Mouse (Mus musculus) liver, adult 2 months (tissue): ENCODE data around the gene Serpine2. TPM values are rescaled to one million over a fixed set of nuclear protein-coding genes. Genes with fewer than 3 reads are reported as not detected.

Source experiments
- DNase-seq: peaks from one replicate; pipeline ENCODE4 v3.0.0-alpha.2; 2011; ENCODE audit warnings: low read depth, low spot score; ENCODE audit errors: extremely low read depth
- H3K27ac ChIP-seq: fragments of 200-500 bp; replicated peaks from 2 replicates; pipeline ENCODE4 v1.5.1; 2012; ENCODE audit warnings: low read depth, mild to moderate bottlenecking, control low read depth, inconsistent platforms, low read length; ENCODE audit not compliant: insufficient read depth
- H3K27me3 ChIP-seq: fragments of 200-500 bp; 2 replicates; pipeline ENCODE4 v1.6.1; 2012; ENCODE audit warnings: mild to moderate bottlenecking, moderate library complexity, low read length, inconsistent platforms; ENCODE audit not compliant: control insufficient read depth, insufficient read depth
- H3K36me3 ChIP-seq: fragments of 200-500 bp; 2 replicates; pipeline ENCODE4 v1.6.1; 2012; ENCODE audit warnings: low read length, inconsistent platforms; ENCODE audit not compliant: control insufficient read depth, insufficient read depth
- H3K4me1 ChIP-seq: fragments of 200-500 bp; 2 replicates; pipeline ENCODE4 v1.6.1; 2011; ENCODE audit warnings: low read length; ENCODE audit not compliant: control insufficient read depth, insufficient read depth
- H3K4me3 ChIP-seq: fragments of 200-500 bp; 2 replicates; pipeline ENCODE4 v1.5.1; 2011; ENCODE audit warnings: low read depth, mild to moderate bottlenecking, control low read depth, low read length, moderate library complexity; ENCODE audit not compliant: insufficient read depth
- H3K79me2 ChIP-seq: fragments of 200-500 bp; 2 replicates; pipeline ENCODE4 v1.6.1; 2012; ENCODE audit warnings: inconsistent platforms, mild to moderate bottlenecking, low read length, moderate library complexity; ENCODE audit not compliant: control insufficient read depth, insufficient read depth
- H3K9ac ChIP-seq: fragments of 200-500 bp; 2 replicates; pipeline ENCODE4 v1.6.1; 2012; ENCODE audit warnings: low read depth, mild to moderate bottlenecking, control low read depth, inconsistent platforms, low read length
- CTCF ChIP-seq: fragments of 200-500 bp; IDR thresholded peaks from 2 replicates; pipeline ENCODE4 v1.5.1; 2011; ENCODE audit warnings: low read depth, low read length, control low read depth
- POLR2A ChIP-seq: fragments of 200-500 bp; IDR thresholded peaks from 2 replicates; pipeline ENCODE4 v1.6.1; 2011; ENCODE audit warnings: low read length, control low read depth; ENCODE audit not compliant: insufficient read depth; ENCODE audit errors: extremely low read depth
- WGBS: fragments of 180-500 bp; shearing (Covaris S2); methylation state at CpG from one replicate; pipeline ENCODE4 v1.1.7; 2018; 5-methylcytosine and 5-hydroxymethylcytosine counted together
- polyA plus RNA-seq: library from polyadenylated mRNA; depleted of rRNA; stranded (reverse); fragments of >200 nt; gene quantifications from 2 replicates; pipeline ENCODE4 v1.2.3, GENCODE M21; 2012
- total RNA-seq: library from RNA; depleted of rRNA; stranded (reverse); fragments of >200 nt; gene quantifications from 2 replicates; pipeline ENCODE4 v1.2.3, GENCODE M21; 2014

Gene Serpine2
- total and polyA plus RNA-seq, 2 experiments = 1.1 to 1.8 TPM

DNA sequence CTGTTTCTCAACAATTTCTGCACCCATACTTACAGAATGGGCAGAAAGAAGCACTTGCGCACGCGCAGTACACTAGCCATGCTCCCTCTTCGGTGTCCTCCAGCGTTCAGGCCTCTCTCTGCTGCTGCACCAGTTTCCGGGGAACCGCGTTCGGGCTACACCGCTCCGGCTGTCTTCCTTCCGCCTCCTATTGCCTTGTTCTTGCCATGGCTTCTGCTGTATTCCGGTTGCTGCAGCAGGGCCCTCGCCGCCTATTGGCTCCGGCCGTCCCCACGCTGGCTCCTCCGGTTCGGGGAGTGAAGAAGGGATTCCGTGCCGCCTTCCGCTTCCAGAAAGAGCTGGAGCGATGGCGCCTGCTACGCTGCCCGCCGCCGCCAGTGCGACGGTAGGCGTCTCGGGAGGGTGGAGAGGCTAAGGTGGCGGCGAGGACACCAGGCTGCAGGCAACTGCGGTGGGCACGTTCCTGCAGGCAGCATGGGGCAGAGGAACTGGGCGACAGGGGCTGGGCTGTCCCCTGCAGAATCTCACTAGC is 85.0 kb downstream of the Serpine2 start, which contains the start of the genes Mrpl44 and Wdfy1:
Mrpl44 (plus strand) TSS at position 92 of the 532 bp plus-strand sequence.
Wdfy1 (minus strand) TSS at position 217 of the 532 bp plus-strand sequence.
- peak within 1 kb of the TSS; percentile 88 for H3K4me3 ChIP-seq
- WGBS = under 1% methylated on average over 38 of the region's 38 CpGs
- H3K4me1 ChIP-seq = peaks cover 1% of the 10 kb centered on the region; the same call in 1 of the 2 replicates
- peak within 1 kb of the TSS; percentile 37 for H3K27ac ChIP-seq
- H3K9ac ChIP-seq = peak within 1 kb of the TSS; percentile 89
- peak; percentile 94 for DNase-seq
- TF ChIP-seq CTCF = no peak
- 0 out of 2 replicates have a peak, but pooled peaks have one; percentile 12 for TF ChIP-seq POLR2A
- peaks cover 26% of the 10 kb centered on the region for H3K36me3 ChIP-seq
- no peaks in the 10 kb centered on the region for H3K27me3 ChIP-seq
- H3K79me2 ChIP-seq = 0 out of 2 replicates have a peak, but pooled peaks cover 2% of the 10 kb centered on the region

DNA sequence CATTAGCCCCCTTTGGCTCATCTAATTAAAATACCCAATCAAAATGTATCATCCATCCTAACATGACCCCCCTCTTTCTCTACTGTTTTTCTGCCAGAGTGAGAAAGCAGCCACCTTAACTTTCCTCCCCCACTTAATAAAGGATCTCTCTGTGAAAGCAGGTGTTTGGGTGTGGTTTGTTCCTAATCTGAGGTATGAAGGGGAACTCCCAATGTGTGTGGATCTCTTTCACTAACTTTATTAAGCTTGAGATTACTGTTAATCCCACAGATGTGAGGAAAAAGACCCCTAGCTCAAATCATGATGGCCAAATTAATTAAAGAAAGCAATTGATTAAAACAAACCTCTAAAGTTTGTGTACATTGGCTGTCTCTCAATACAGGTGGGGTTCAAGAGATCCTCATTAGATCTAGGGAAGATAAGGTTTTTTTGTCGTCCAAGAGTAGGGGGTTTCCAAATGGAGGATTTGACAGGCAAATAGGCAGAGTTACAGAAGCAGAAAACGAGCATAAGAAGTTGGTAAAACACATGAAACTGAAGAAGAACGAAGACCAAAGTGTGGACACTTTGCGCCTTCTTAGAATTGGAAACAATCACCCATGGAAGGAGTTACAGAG is 86.7 kb downstream of the Serpine2 start:
- TF ChIP-seq POLR2A (no peak), CTCF (no peak)
- Histone ChIP-seq H3K27me3 (no peaks in the 10 kb centered on the region), H3K79me2 (0 out of 2 replicates have a peak, but pooled peaks cover 2% of the 10 kb centered on the region), H3K27ac (no peak overlapping the region), H3K4me3 (no peak overlapping the region), H3K9ac (no peak overlapping the region), H3K4me1 (peaks cover 1% of the 10 kb centered on the region; the same call in 1 of the 2 replicates), H3K36me3 (peaks cover 12% of the 10 kb centered on the region)
- WGBS = 87% methylated on average over 4 of the region's 4 CpGs
- no peak for DNase-seq

DNA sequence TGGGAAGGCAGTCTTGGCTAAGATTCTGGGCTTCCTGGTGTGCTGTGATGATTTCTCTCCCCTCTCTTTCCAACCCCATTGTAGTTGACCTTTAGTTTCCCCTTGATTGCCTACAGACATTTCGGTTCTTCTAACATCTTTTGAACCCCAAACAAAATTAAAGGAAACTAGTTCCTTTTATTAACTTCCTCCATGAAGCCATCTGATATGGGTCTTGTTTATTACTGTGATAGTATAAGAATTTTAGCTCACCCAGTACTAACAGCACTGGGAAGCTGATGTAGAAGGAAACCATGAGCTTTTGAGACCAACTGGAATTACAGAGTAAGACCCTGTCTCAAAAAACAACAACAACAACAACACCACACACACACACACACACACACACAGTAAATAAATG is 92.7 kb downstream of the Serpine2 start:
- H3K27ac ChIP-seq = no peak overlapping the region
- no peak for DNase-seq
- H3K36me3 ChIP-seq = no peaks in the 10 kb centered on the region
- 48% methylated on average over 1 of the region's 1 CpGs for WGBS
- no peaks in the 10 kb centered on the region for H3K4me1 ChIP-seq
- H3K4me3 ChIP-seq = no peak overlapping the region
- TF ChIP-seq POLR2A (no peak), CTCF (no peak)
- no peaks in the 10 kb centered on the region for H3K79me2 ChIP-seq
- no peak overlapping the region for H3K9ac ChIP-seq
- no peaks in the 10 kb centered on the region for H3K27me3 ChIP-seq

DNA sequence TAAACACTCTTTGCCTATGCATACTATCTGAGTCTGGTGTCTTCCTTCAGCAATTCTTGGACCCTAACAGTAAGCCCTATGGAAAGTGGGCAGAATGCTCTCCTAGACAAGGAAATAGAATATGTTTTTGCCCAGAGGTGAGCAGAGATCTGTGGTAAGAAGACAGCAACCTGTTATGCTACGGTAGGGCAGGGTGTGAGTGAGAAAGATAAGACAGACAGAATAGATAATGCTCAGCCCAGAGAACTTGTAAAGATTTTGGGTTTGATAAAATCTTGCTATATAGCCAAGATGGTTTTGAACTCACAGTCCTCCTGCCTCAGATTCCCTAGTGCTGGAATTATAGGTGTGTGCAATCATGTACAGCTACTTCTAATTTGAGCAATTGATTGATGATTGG is 96.5 kb downstream of the Serpine2 start:
- H3K36me3 ChIP-seq = no peaks in the 10 kb centered on the region

DNA sequence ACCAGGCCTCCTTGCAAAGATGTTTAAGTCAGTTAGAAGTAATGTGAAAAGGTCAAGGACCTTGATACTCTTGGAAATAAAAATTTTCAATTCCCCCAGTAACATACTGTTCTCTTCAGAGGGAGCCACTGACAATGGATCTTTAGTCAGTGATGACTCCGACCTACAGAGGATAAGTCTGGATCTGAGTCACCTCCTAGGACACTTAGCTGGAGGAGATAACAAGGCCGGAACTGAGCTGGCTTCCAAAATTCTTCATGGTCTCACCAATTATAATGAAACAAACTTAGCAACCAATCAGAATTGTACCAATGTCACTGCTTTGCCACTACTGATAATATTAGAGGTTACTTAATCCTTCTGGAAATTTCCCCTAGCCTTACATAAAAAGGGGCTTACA is 96.9 kb downstream of the Serpine2 start:
- Histone ChIP-seq H3K4me3 (no peak overlapping the region), H3K36me3 (no peaks in the 10 kb centered on the region), H3K79me2 (peaks cover 14% of the 10 kb centered on the region), H3K4me1 (peaks cover 6% of the 10 kb centered on the region; the same call in 1 of the 2 replicates), H3K27me3 (no peaks in the 10 kb centered on the region), H3K9ac (no peak overlapping the region), H3K27ac (no peak overlapping the region)
- TF ChIP-seq CTCF (no peak), POLR2A (no peak)
- no peak for DNase-seq
- 75% methylated on average over 2 of the region's 2 CpGs for WGBS

More for the DNA sequence above, 96.5 kb downstream of the Serpine2 start:
- no peaks in the 10 kb centered on the region for H3K27me3 ChIP-seq
- no peak overlapping the region for H3K27ac ChIP-seq
- H3K9ac ChIP-seq = no peak overlapping the region
- 83% methylated on average over 1 of the region's 1 CpGs for WGBS
- TF ChIP-seq POLR2A (no peak), CTCF (no peak)
- H3K79me2 ChIP-seq = peaks cover 14% of the 10 kb centered on the region
- peaks cover 6% of the 10 kb centered on the region; the same call in 1 of the 2 replicates for H3K4me1 ChIP-seq
- H3K4me3 ChIP-seq = no peak overlapping the region
- DNase-seq = no peak
